15 mouse cellular contexts compared by ENCODE assay signal in the genomic region with DNA sequence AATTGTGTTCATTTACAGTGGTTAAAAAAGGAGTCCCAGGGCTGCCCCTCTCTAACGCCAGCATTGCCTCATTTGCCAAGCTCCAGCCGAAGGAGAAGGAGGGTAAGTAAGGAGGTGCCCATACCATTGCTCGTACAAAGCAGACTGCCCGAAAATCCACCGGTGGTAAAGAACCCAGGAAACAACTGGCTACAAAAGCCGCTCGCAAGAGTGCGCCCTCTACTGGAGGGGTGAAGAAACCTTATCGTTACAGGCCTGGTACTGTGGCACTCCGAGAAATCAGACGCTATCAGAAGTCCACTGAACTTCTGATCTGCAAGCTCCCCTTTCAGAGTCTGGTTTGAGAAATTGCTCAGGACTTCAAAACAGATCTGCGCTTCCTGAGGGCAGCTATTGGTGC. TPM values are rescaled to one million over a fixed set of nuclear protein-coding genes. Genes with fewer than 3 reads are reported as not detected.
A peak's percentile ranks its signal among the peaks of the same experiment; 100 is the strongest.
DNase-seq lines count a peak whose midpoint lies in the region; ATAC-seq and TF ChIP-seq lines count a peak whose summit lies in the region.
"Had no signal": no experiment of that assay in that cellular context is flagged by ENCODE, and none has a peak within 500 bp of the region (broad histone marks: within the 10 kb centered on the region; RNA-seq: fewer than 3 reads in every experiment).

No protein-coding gene starts in this region.

- no peak for TF ChIP-seq EP300 in liver, embryonic 14.5 days (IDR thresholded peaks at IDR 0.05; ENCODE audit: low read depth)

- H3K27me3 ChIP-seq in cerebellum, adult 2 months (ENCODE audit: control insufficient read depth, insufficient read depth, low read length): no peaks in the 10 kb centered on the region
- H3K27me3 ChIP-seq in liver, embryonic 14.5 days (ENCODE audit: control insufficient read depth, insufficient read depth, low read length): no peaks in the 10 kb centered on the region
- no peaks in the 10 kb centered on the region for H3K27me3 ChIP-seq in liver, embryonic 11.5 days (replicated peaks; ENCODE audit: control insufficient read depth, insufficient read depth, low read length)
- no peaks in the 10 kb centered on the region for H3K27me3 ChIP-seq in G1E (ENCODE audit: insufficient read depth, low read length)
- H3K27me3 ChIP-seq: embryonic facial prominence, embryonic 12.5 days; hindbrain, embryonic 15.5 days; limb, embryonic 13.5 days; neural tube, embryonic 13.5 days had no signal

- no peak overlapping the region for H3K4me2 ChIP-seq in liver, embryonic 14.5 days (ENCODE audit: low read depth)
- H3K4me2 ChIP-seq in liver, embryonic 11.5 days: no peak overlapping the region
- H3K4me2 ChIP-seq: embryonic facial prominence, embryonic 12.5 days; hindbrain, embryonic 15.5 days; limb, embryonic 13.5 days; neural tube, embryonic 13.5 days had no signal

- H3K4me3 ChIP-seq in cerebellum, adult 2 months (replicated peaks; ENCODE audit: insufficient read depth, low read depth, low read length): no peak overlapping the region
- H3K4me3 ChIP-seq in liver, embryonic 14.5 days (ENCODE audit: insufficient read depth in 1 of 2, low read depth in 2 of 2, low read length in 2 of 2): no peak overlapping the region
- no peak overlapping the region for H3K4me3 ChIP-seq in liver, embryonic 11.5 days (ENCODE audit: low read depth, low read length)
- no peak overlapping the region for H3K4me3 ChIP-seq in G1E (ENCODE audit: low read depth, low read length)
- H3K4me3 ChIP-seq: embryonic facial prominence, embryonic 12.5 days; hindbrain, embryonic 15.5 days; limb, embryonic 13.5 days; neural tube, embryonic 13.5 days had no signal

- ATAC-seq in liver, embryonic 14.5 days (ENCODE audit: insufficient read depth): no peak
- ATAC-seq in liver, embryonic 11.5 days (replicated peaks; ENCODE audit: low FRiP score): no peak
- ATAC-seq in G1E (ENCODE audit: extremely low read depth, insufficient number of reproducible peaks, low FRiP score, poor library complexity, severe bottlenecking): no peak

- TF ChIP-seq POLR2A in cerebellum, adult 2 months (IDR thresholded peaks at IDR 0.05; ENCODE audit: borderline replicate concordance, insufficient read depth, low read length): no peak

- H3K9ac ChIP-seq in liver, embryonic 14.5 days (replicated peaks): no peak overlapping the region
- H3K9ac ChIP-seq in liver, embryonic 11.5 days (ENCODE audit: low read depth, low read length): no peak overlapping the region
- H3K9ac ChIP-seq: embryonic facial prominence, embryonic 12.5 days; hindbrain, embryonic 15.5 days; limb, embryonic 13.5 days; neural tube, embryonic 13.5 days had no signal

- H3K36me3 ChIP-seq in liver, embryonic 14.5 days (replicated peaks; ENCODE audit: control insufficient read depth, insufficient read depth, low read depth): no peaks in the 10 kb centered on the region; the same call in none of the 2 replicates
- H3K36me3 ChIP-seq in liver, embryonic 11.5 days (ENCODE audit: control insufficient read depth, insufficient read depth, low read length): peaks cover 11% of the 10 kb centered on the region
- peaks cover 60% of the 10 kb centered on the region for H3K36me3 ChIP-seq in G1E (replicated peaks)
- H3K36me3 ChIP-seq: hindbrain, embryonic 15.5 days had no signal

- no peak overlapping the region for H3K27ac ChIP-seq in cerebellum, adult 2 months (ENCODE audit: insufficient read depth, low read length)
- H3K27ac ChIP-seq in liver, embryonic 14.5 days: no peak overlapping the region
- H3K27ac ChIP-seq in liver, embryonic 11.5 days (ENCODE audit: low read depth, low read length): no peak overlapping the region
- H3K27ac ChIP-seq: embryonic facial prominence, embryonic 12.5 days; hindbrain, embryonic 15.5 days; limb, embryonic 13.5 days; neural tube, embryonic 13.5 days had no signal

- 0 out of 2 replicates have a peak, but pooled peaks have one; percentile 3 for TF ChIP-seq CTCF in cerebellum, adult 2 months (IDR thresholded peaks at IDR 0.05; ENCODE audit: borderline replicate concordance, insufficient read depth, low read depth, low read length)
- peak; percentile 69 for TF ChIP-seq CTCF in liver, embryonic 14.5 days (IDR thresholded peaks at IDR 0.05; ENCODE audit: low read depth)
- TF ChIP-seq CTCF in G1E (IDR thresholded peaks at IDR 0.05; ENCODE audit: low read depth, low read length): peak; percentile 32; the same call in 1 of the 2 replicates

- intact Hi-C loops in gastrocnemius, postnatal 36 days (cut with DNase I): no loop called here

- WGBS in cerebellum, adult 2 months: 97% methylated on average over 12 of the region's 12 CpGs
- WGBS in liver, embryonic 14.5 days (ENCODE audit: insufficient replicate concordance): 70% methylated on average over 12 of the region's 12 CpGs
- WGBS in liver, embryonic 11.5 days: 87% methylated on average over 12 of the region's 12 CpGs

- H3K4me1 ChIP-seq in cerebellum, adult 2 months (ENCODE audit: control insufficient read depth, insufficient read depth, low read length): peaks cover 14% of the 10 kb centered on the region
- peaks cover 4 to 11% of the 10 kb centered on the region in 2 experiments for H3K4me1 ChIP-seq in liver, embryonic 14.5 days (replicated peaks; ENCODE audit: control insufficient read depth in 2 of 2, insufficient read depth in 2 of 2, low read length in 1 of 2)
- peaks cover 23% of the 10 kb centered on the region for H3K4me1 ChIP-seq in liver, embryonic 11.5 days (replicated peaks; ENCODE audit: control insufficient read depth, insufficient read depth, low read length)
- peaks cover 38% of the 10 kb centered on the region for H3K4me1 ChIP-seq in G1E (ENCODE audit: insufficient read depth, low read depth, low read length)

- no peaks in the 10 kb centered on the region for H3K9me3 ChIP-seq in liver, embryonic 14.5 days (ENCODE audit: control insufficient read depth, low read length)
- H3K9me3 ChIP-seq in liver, embryonic 11.5 days (ENCODE audit: control insufficient read depth, low read length): no peaks in the 10 kb centered on the region
- H3K9me3 ChIP-seq in G1E (replicated peaks): no peaks in the 10 kb centered on the region
- H3K9me3 ChIP-seq: embryonic facial prominence, embryonic 12.5 days; hindbrain, embryonic 15.5 days; limb, embryonic 13.5 days; neural tube, embryonic 13.5 days had no signal

- no peak for DNase-seq in cerebellum, adult 2 months
- no peak for DNase-seq in cerebellum, postnatal 4 days (ENCODE audit: low spot score in 2 of 2)
- no peak for DNase-seq in liver, embryonic 14.5 days (ENCODE audit: low read depth in 3 of 3, low spot score in 3 of 3)
- DNase-seq in liver, embryonic 11.5 days (ENCODE audit: low spot score): no peak
- no peak for DNase-seq in G1E (ENCODE audit: low spot score)
- DNase-seq in naive thymus-derived CD4-positive, alpha-beta T cell, adult 2 months (ENCODE audit: low read depth): peak; percentile 41
- no peak for DNase-seq in yolk sac, embryonic 10.5 days (ENCODE audit: low spot score)
- DNase-seq in gastrocnemius, postnatal 36 days: no peak
- DNase-seq: cerebellum, postnatal 25 days; kidney, adult 9 months; lung, adult 2 months had no signal

RNA-seq across cellular contexts. Expression of a gene that starts 24.3 kb away (rescaled TPM):
- 154 and 162 TPM in 2 replicates for polyA plus RNA-seq in cerebellum, adult 2 months (2012; rRNA removed)
- polyA plus RNA-seq in liver, embryonic 14.5 days (2012; rRNA removed): 47.5 and 52.3 TPM in 2 replicates
- polyA plus RNA-seq in liver, embryonic 14.5 days (2014; fragmentation: Nextera tagmentation; extraction: Ambion mirVana): 18.2 and 19.2 TPM in 2 replicates
- polyA plus RNA-seq in liver, embryonic 11.5 days (2014; fragmentation: Nextera tagmentation; extraction: Ambion mirVana): 58.7 and 59.7 TPM in 2 replicates
- total RNA-seq in G1E (2014; fragmentation: Nextera tagmentation) (240 and 242 TPM in 2 replicates), G1E (2017) (49.6 and 50.0 TPM in 2 replicates)
- 114 and 180 TPM in 2 replicates for polyA plus RNA-seq in G1E (2012)
- 10 to 100 TPM; 16.3 to 19.4 TPM for total RNA-seq in gastrocnemius, postnatal 36 days (2021)

Comparison
In these comparisons a context has a peak if more than half of its experiments do, and no peak if none do; other contexts are left out.
1. CTCF ChIP-seq: peak in every context shown above with its lines; median percentile 69 in liver, embryonic 14.5 days; 32 in G1E; 3 in cerebellum, adult 2 months.